In genomic region chr7:90016459-90016858, GRCm38 (mm10) we compare ENCODE assay signal across 9 mouse cellular contexts. TPM values are rescaled to one million over a fixed set of nuclear protein-coding genes. Genes with fewer than 3 reads are reported as not detected.
DNase-seq lines count a peak whose midpoint lies in the region; ATAC-seq lines count a peak whose summit lies in the region.
"Had no signal": no experiment of that assay in that cellular context is flagged by ENCODE, and none has a peak within 500 bp of the region (broad histone marks: within the 10 kb centered on the region; RNA-seq: fewer than 3 reads in every experiment).

No protein-coding gene starts in this region.

- 59% methylated on average over 4 of the region's 4 CpGs for WGBS in limb, embryonic 12.5 days
- 68% methylated on average over 4 of the region's 4 CpGs for WGBS in limb, embryonic 10.5 days
- whole genome bisulfite sequencing in macrophage (ENCODE audit: missing documents): 73% methylated on average over 4 of the region's 4 CpGs

- H3K27me3 ChIP-seq in limb, embryonic 12.5 days: no peaks in the 10 kb centered on the region
- H3K27me3 ChIP-seq in limb, embryonic 10.5 days (ENCODE audit: low read depth, poor library complexity, severe bottlenecking): no peaks in the 10 kb centered on the region
- H3K27me3 ChIP-seq: embryonic facial prominence, embryonic 12.5 days had no signal

- DNase-seq in cerebellum, adult 9-10 months: peak; percentile 58
- DNase-seq in cerebellum, postnatal 36 days: no peak
- no peak for DNase-seq in limb, embryonic 10.5 days (ENCODE audit: low spot score)
- peak; percentile 50 to 59 for DNase-seq in heart, postnatal 10 days
- DNase-seq in adrenal gland, postnatal 4 days (ENCODE audit: low spot score in 2 of 2): no peak

- ATAC-seq in limb, embryonic 12.5 days (ENCODE audit: insufficient number of reproducible peaks, insufficient read depth, low FRiP score, low TSS enrichment, low read depth): no peak
- no peak for ATAC-seq in activated CD4-positive, CD25-positive, alpha-beta regulatory T cell, adult 4 months

- no peak overlapping the region for H3K9ac ChIP-seq in limb, embryonic 12.5 days (replicated peaks)
- H3K9ac ChIP-seq: embryonic facial prominence, embryonic 12.5 days had no signal

- no peaks in the 10 kb centered on the region for H3K79me2 ChIP-seq in macrophage (ENCODE audit: inconsistent target)

- H3K4me3 ChIP-seq in limb, embryonic 12.5 days (replicated peaks): no peak overlapping the region
- H3K4me3 ChIP-seq in limb, embryonic 10.5 days: no peak overlapping the region
- no peak overlapping the region for H3K4me3 ChIP-seq in macrophage (ENCODE audit: inconsistent target)
- H3K4me3 ChIP-seq: embryonic facial prominence, embryonic 12.5 days had no signal

- H3K4me1 ChIP-seq in limb, embryonic 12.5 days (replicated peaks): peaks cover 12% of the 10 kb centered on the region
- peaks cover 8% of the 10 kb centered on the region for H3K4me1 ChIP-seq in limb, embryonic 10.5 days

- H3K36me3 ChIP-seq in limb, embryonic 12.5 days: no peaks in the 10 kb centered on the region
- H3K36me3 ChIP-seq in limb, embryonic 10.5 days: no peaks in the 10 kb centered on the region
- no peaks in the 10 kb centered on the region for H3K36me3 ChIP-seq in macrophage (ENCODE audit: inconsistent target)
- H3K36me3 ChIP-seq: embryonic facial prominence, embryonic 12.5 days had no signal

- no peaks in the 10 kb centered on the region for H3K9me3 ChIP-seq in limb, embryonic 12.5 days
- H3K9me3 ChIP-seq in limb, embryonic 10.5 days (replicated peaks): no peaks in the 10 kb centered on the region
- H3K9me3 ChIP-seq: embryonic facial prominence, embryonic 12.5 days had no signal

- intact Hi-C loops in heart, postnatal 10 days (cut with DNase I): loop anchor here (1.0 to 5.0 kb wide), 2 partner anchors 131 to 249 kb away; partner anchors contain the start of gene Ccdc83

- no peak overlapping the region for H3K4me2 ChIP-seq in limb, embryonic 12.5 days
- H3K4me2 ChIP-seq: embryonic facial prominence, embryonic 12.5 days had no signal

- peak overlapping the region; percentile 35; the same call in 1 of the 2 replicates for H3K27ac ChIP-seq in limb, embryonic 12.5 days
- no peak overlapping the region for H3K27ac ChIP-seq in limb, embryonic 10.5 days
- peak overlapping the region; percentile 55 for H3K27ac ChIP-seq in macrophage
- H3K27ac ChIP-seq: embryonic facial prominence, embryonic 12.5 days had no signal

RNA-seq across cellular contexts. Expression of gene Eed, which starts 35.7 kb away (rescaled TPM):
- polyA plus RNA-seq in limb, embryonic 12.5 days (2016; fragmentation: Nextera tagmentation; extraction: Ambion mirVana): 95.5 and 97.3 TPM in 2 replicates
- 101 and 102 TPM in 2 replicates for polyA plus RNA-seq in limb, embryonic 10.5 days (2016; fragmentation: Nextera tagmentation; extraction: Ambion mirVana)
- total RNA-seq in heart, postnatal 10 days (2021): 10 to 100 TPM; 26.6 to 30.3 TPM
- 100 to 1,000 TPM in 24 of 26 experiments, 10 to 100 TPM in 2; 87.4 to 310 (median 214) TPM for total RNA-seq in macrophage (2018; cell fraction: chromatin; rRNA removed)
- 10 to 100 TPM; 16.4 to 78.9 (median 44.1) TPM for total RNA-seq in macrophage (2018; cell fraction: cytosol; rRNA removed)
- total RNA-seq in macrophage (2018; cell fraction: nucleus; rRNA removed): 100 to 1,000 TPM in 14 of 26 experiments, 10 to 100 TPM in 12; 34.6 to 164 (median 110) TPM
- 45.6 to 59.3 TPM (median 47.9 TPM) in 3 replicates for polyA plus RNA-seq in macrophage (2018)
- total RNA-seq in adrenal gland, postnatal 4 days (2021): 10 to 100 TPM; 69.7 to 77.9 TPM
- 10 to 100 TPM; 67.6 to 79.9 TPM for polyA plus RNA-seq in activated CD4-positive, CD25-positive, alpha-beta regulatory T cell, adult 4 months (2017; shearing (Covaris generic))

Comparison
In these comparisons a context has a peak if more than half of its experiments do, and no peak if none do; other contexts are left out.
1. DNase-seq: peak in cerebellum, adult 9-10 months (single experiment) and heart, postnatal 10 days (2 of 2); none in cerebellum, postnatal 36 days (0 of 2), limb, embryonic 10.5 days (single experiment) and adrenal gland, postnatal 4 days (0 of 2).